Mouse (Mus musculus): Measurements from ENCODE around the gene Shb. TPM values are rescaled to one million over a fixed set of nuclear protein-coding genes. Genes with fewer than 3 reads are reported as not detected.
"Not testable (repeated sequence)": the region's sequence is repeated elsewhere in the genome, so short reads cannot be mapped to it uniquely, and the experiment has no call there.

Gene Shb
- polyA plus RNA-seq, 1 experiment from 2014 or later, result 5.8 TPM

GRCm38 (mm10) chr4:45392099-45392498, 140.2 kb downstream of the Shb start:
- Histone ChIP-seq H3K4me3 (ENCODE audit: low read depth, low read length) (no peak overlapping the region), H3K9ac (replicated peaks; ENCODE audit: low read length) (no peak overlapping the region), H3K36me3 (replicated peaks; ENCODE audit: control insufficient read depth, insufficient read depth, low read depth, low read length) (no peaks in the 10 kb centered on the region), H3K4me2 (ENCODE audit: low read depth, low read length) (no peak overlapping the region), H3K27me3 (ENCODE audit: control insufficient read depth, insufficient read depth, low read length) (no peaks in the 10 kb centered on the region), H3K27ac (replicated peaks; ENCODE audit: low read depth, low read length) (no peak overlapping the region), H3K9me3 (replicated peaks; ENCODE audit: control insufficient read depth, low read length) (no peaks in the 10 kb centered on the region), H3K4me1 (ENCODE audit: control insufficient read depth, insufficient read depth, low read length) (no peaks in the 10 kb centered on the region)
- DNase-seq (ENCODE audit: low spot score) (no peak), ATAC-seq (replicated peaks; ENCODE audit: insufficient number of reproducible peaks, low FRiP score, low TSS enrichment, low read depth) (no peak)
- 67% methylated on average over 4 of the region's 4 CpGs for WGBS

- H3K36me3 ChIP-seq (replicated peaks; ENCODE audit: control insufficient read depth, insufficient read depth, low read depth, low read length); H3K9ac ChIP-seq (replicated peaks; ENCODE audit: low read length); ATAC-seq (replicated peaks; ENCODE audit: insufficient number of reproducible peaks, low FRiP score, low TSS enrichment, low read depth); H3K27ac ChIP-seq (replicated peaks; ENCODE audit: low read depth, low read length); DNase-seq (ENCODE audit: low spot score); H3K27me3 ChIP-seq (ENCODE audit: control insufficient read depth, insufficient read depth, low read length); H3K4me2 ChIP-seq (ENCODE audit: low read depth, low read length); H3K9me3 ChIP-seq (replicated peaks; ENCODE audit: control insufficient read depth, low read length); H3K4me1 ChIP-seq (ENCODE audit: control insufficient read depth, insufficient read depth, low read length); H3K4me3 ChIP-seq (ENCODE audit: low read depth, low read length): not testable (repeated sequence)
- WGBS, result 89% methylated on average over 5 of the region's 5 CpGs
Observed at GRCm38 (mm10) chr4:45387296-45387695, 145.0 kb downstream of the Shb start.

- H3K36me3 ChIP-seq (replicated peaks; ENCODE audit: control insufficient read depth, insufficient read depth, low read depth, low read length); DNase-seq (ENCODE audit: low spot score); H3K27me3 ChIP-seq (ENCODE audit: control insufficient read depth, insufficient read depth, low read length); H3K9me3 ChIP-seq (replicated peaks; ENCODE audit: control insufficient read depth, low read length); H3K4me2 ChIP-seq (ENCODE audit: low read depth, low read length); H3K27ac ChIP-seq (replicated peaks; ENCODE audit: low read depth, low read length); H3K9ac ChIP-seq (replicated peaks; ENCODE audit: low read length); H3K4me3 ChIP-seq (ENCODE audit: low read depth, low read length); ATAC-seq (replicated peaks; ENCODE audit: insufficient number of reproducible peaks, low FRiP score, low TSS enrichment, low read depth); H3K4me1 ChIP-seq (ENCODE audit: control insufficient read depth, insufficient read depth, low read length): not testable (repeated sequence)
- WGBS, result 75% methylated on average over 2 of the region's 2 CpGs
Observed at GRCm38 (mm10) chr4:45382133-45382532, 150.1 kb downstream of the Shb start.

- not testable (repeated sequence) for H3K9me3 ChIP-seq (replicated peaks; ENCODE audit: control insufficient read depth, low read length); H3K27ac ChIP-seq (replicated peaks; ENCODE audit: low read depth, low read length); ATAC-seq (replicated peaks; ENCODE audit: insufficient number of reproducible peaks, low FRiP score, low TSS enrichment, low read depth); H3K36me3 ChIP-seq (replicated peaks; ENCODE audit: control insufficient read depth, insufficient read depth, low read depth, low read length); H3K4me1 ChIP-seq (ENCODE audit: control insufficient read depth, insufficient read depth, low read length); H3K27me3 ChIP-seq (ENCODE audit: control insufficient read depth, insufficient read depth, low read length); H3K4me3 ChIP-seq (ENCODE audit: low read depth, low read length); H3K4me2 ChIP-seq (ENCODE audit: low read depth, low read length); DNase-seq (ENCODE audit: low spot score); H3K9ac ChIP-seq (replicated peaks; ENCODE audit: low read length)
- 90% methylated on average over 10 of the region's 10 CpGs for WGBS
Observed at GRCm38 (mm10) chr4:45380903-45381580, 151.2 kb downstream of the Shb start.

GRCm38 (mm10) chr4:45376573-45376972, 155.7 kb downstream of the Shb start:
- DNase-seq (ENCODE audit: low spot score) (no peak), ATAC-seq (replicated peaks; ENCODE audit: insufficient number of reproducible peaks, low FRiP score, low TSS enrichment, low read depth) (no peak)
- WGBS, result 89% methylated on average over 4 of the region's 4 CpGs
- H3K27me3 ChIP-seq (ENCODE audit: control insufficient read depth, insufficient read depth, low read length), result no peaks in the 10 kb centered on the region
- H3K9me3 ChIP-seq (replicated peaks; ENCODE audit: control insufficient read depth, low read length), result no peaks in the 10 kb centered on the region
- no peak overlapping the region for H3K9ac ChIP-seq (replicated peaks; ENCODE audit: low read length)
- no peaks in the 10 kb centered on the region for H3K4me1 ChIP-seq (ENCODE audit: control insufficient read depth, insufficient read depth, low read length)
- no peak overlapping the region for H3K4me3 ChIP-seq (ENCODE audit: low read depth, low read length)
- no peak overlapping the region for H3K4me2 ChIP-seq (ENCODE audit: low read depth, low read length)
- no peak overlapping the region for H3K27ac ChIP-seq (replicated peaks; ENCODE audit: low read depth, low read length)
- peaks cover 8% of the 10 kb centered on the region for H3K36me3 ChIP-seq (replicated peaks; ENCODE audit: control insufficient read depth, insufficient read depth, low read depth, low read length)

GRCm38 (mm10) chr4:45374879-45375278, 157.4 kb downstream of the Shb start:
- no peaks in the 10 kb centered on the region for H3K27me3 ChIP-seq (ENCODE audit: control insufficient read depth, insufficient read depth, low read length)
- 85% methylated on average over 5 of the region's 5 CpGs for WGBS
- ATAC-seq (replicated peaks; ENCODE audit: insufficient number of reproducible peaks, low FRiP score, low TSS enrichment, low read depth) (no peak), DNase-seq (ENCODE audit: low spot score) (no peak)
- H3K36me3 ChIP-seq (replicated peaks; ENCODE audit: control insufficient read depth, insufficient read depth, low read depth, low read length), result peaks cover 8% of the 10 kb centered on the region
- no peak overlapping the region for H3K9ac ChIP-seq (replicated peaks; ENCODE audit: low read length)
- H3K4me1 ChIP-seq (ENCODE audit: control insufficient read depth, insufficient read depth, low read length), result no peaks in the 10 kb centered on the region
- no peaks in the 10 kb centered on the region for H3K9me3 ChIP-seq (replicated peaks; ENCODE audit: control insufficient read depth, low read length)
- no peak overlapping the region for H3K4me3 ChIP-seq (ENCODE audit: low read depth, low read length)
- H3K4me2 ChIP-seq (ENCODE audit: low read depth, low read length), result no peak overlapping the region
- no peak overlapping the region for H3K27ac ChIP-seq (replicated peaks; ENCODE audit: low read depth, low read length)

Small RNA genes within 50 kb of the gene (microRNA-seq; reads per million reads assigned to microRNA genes)
- gene Gm22518 (ENCODE audit: borderline number of aligned reads) (not detected), gene Gm25692 (ENCODE audit: borderline number of aligned reads) (not detected)

Other genes starting within 250 kb of the Shb start
- gene Trmt10b, start 235.3 kb downstream of the Shb start, polyA plus RNA-seq (2014; fragmentation: Nextera tagmentation; extraction: Ambion mirVana), result 20.5 and 22.3 TPM in 2 replicates
- gene Dcaf10, start 190.4 kb downstream of the Shb start, polyA plus RNA-seq (2014; fragmentation: Nextera tagmentation; extraction: Ambion mirVana), result 15.6 and 15.9 TPM in 2 replicates
- 97.1 and 100 TPM in 2 replicates for gene Exosc3, start 189.7 kb downstream of the Shb start, polyA plus RNA-seq (2014; fragmentation: Nextera tagmentation; extraction: Ambion mirVana)
- gene Slc25a51, start 123.7 kb downstream of the Shb start, polyA plus RNA-seq (2014; fragmentation: Nextera tagmentation; extraction: Ambion mirVana), result 72.1 and 78.6 TPM in 2 replicates